Mouse (Mus musculus): ENCODE measurements around the gene Alk. TPM values are rescaled to one million over a fixed set of nuclear protein-coding genes. Genes with fewer than 3 reads are reported as not detected.
A peak's percentile ranks its signal among the peaks of the same experiment; 100 is the strongest.

Gene Alk
- polyA plus RNA-seq, 1 experiment from 2014 or later, result 0.11 TPM

- Histone ChIP-seq H3K4me2 (replicated peaks; ENCODE audit: low read depth, low read length) (no peak overlapping the region), H3K4me1 (ENCODE audit: control insufficient read depth, insufficient read depth, low read length) (peaks cover 14% of the 10 kb centered on the region; the same call in 1 of the 2 replicates)
Observed at GRCm38 (mm10) chr17:71988736-71989569, 615.5 kb downstream of the Alk start.

GRCm38 (mm10) chr17:71986998-71987397, 617.4 kb downstream of the Alk start:
- no peak overlapping the region for H3K9ac ChIP-seq (ENCODE audit: low read depth, low read length)
- no peak overlapping the region for H3K4me3 ChIP-seq (ENCODE audit: low read length)
- H3K27me3 ChIP-seq (ENCODE audit: control insufficient read depth, insufficient read depth, low read length), result no peaks in the 10 kb centered on the region
- no peaks in the 10 kb centered on the region for H3K36me3 ChIP-seq (ENCODE audit: control insufficient read depth, insufficient read depth, low read length)
- H3K27ac ChIP-seq (ENCODE audit: low read depth, low read length), result no peak overlapping the region
- WGBS, result 38% methylated on average over 8 of the region's 8 CpGs
- peak; percentile 59; the same call in 1 of the 2 replicates for ATAC-seq (ENCODE audit: low FRiP score, low TSS enrichment)
- H3K4me1 ChIP-seq (ENCODE audit: control insufficient read depth, insufficient read depth, low read length), result peaks cover 14% of the 10 kb centered on the region; the same call in 1 of the 2 replicates
- peak overlapping the region; percentile 15; the same call in 1 of the 2 replicates for H3K4me2 ChIP-seq (replicated peaks; ENCODE audit: low read depth, low read length)
- H3K9me3 ChIP-seq (ENCODE audit: control insufficient read depth, low read length), result no peaks in the 10 kb centered on the region

More at GRCm38 (mm10) chr17:71988736-71989569, 615.5 kb downstream of the Alk start:
- no peaks in the 10 kb centered on the region for H3K27me3 ChIP-seq (ENCODE audit: control insufficient read depth, insufficient read depth, low read length)
- H3K36me3 ChIP-seq (ENCODE audit: control insufficient read depth, insufficient read depth, low read length), result no peaks in the 10 kb centered on the region
- no peak overlapping the region for H3K9ac ChIP-seq (ENCODE audit: low read depth, low read length)
- WGBS, result 76% methylated on average over 9 of the region's 9 CpGs
- no peaks in the 10 kb centered on the region for H3K9me3 ChIP-seq (ENCODE audit: control insufficient read depth, low read length)
- ATAC-seq (ENCODE audit: low FRiP score, low TSS enrichment), result no peak
- H3K4me3 ChIP-seq (ENCODE audit: low read length), result no peak overlapping the region
- no peak overlapping the region for H3K27ac ChIP-seq (ENCODE audit: low read depth, low read length)

GRCm38 (mm10) chr17:71986456-71986855, 618.0 kb downstream of the Alk start:
- peak overlapping the region; percentile 15; the same call in 1 of the 2 replicates for H3K4me2 ChIP-seq (replicated peaks; ENCODE audit: low read depth, low read length)
- ATAC-seq (ENCODE audit: low FRiP score, low TSS enrichment), result peak; percentile 44; the same call in 1 of the 2 replicates

GRCm38 (mm10) chr17:71981177-71981576, 623.2 kb downstream of the Alk start:
- Histone ChIP-seq H3K9ac (ENCODE audit: low read depth, low read length) (no peak overlapping the region), H3K27me3 (ENCODE audit: control insufficient read depth, insufficient read depth, low read length) (no peaks in the 10 kb centered on the region), H3K9me3 (ENCODE audit: control insufficient read depth, low read length) (no peaks in the 10 kb centered on the region), H3K36me3 (ENCODE audit: control insufficient read depth, insufficient read depth, low read length) (no peaks in the 10 kb centered on the region), H3K4me2 (replicated peaks; ENCODE audit: low read depth, low read length) (no peak overlapping the region), H3K27ac (ENCODE audit: low read depth, low read length) (peak overlapping the region; percentile 37; the same call in 1 of the 2 replicates), H3K4me3 (ENCODE audit: low read length) (no peak overlapping the region), H3K4me1 (ENCODE audit: control insufficient read depth, insufficient read depth, low read length) (peaks cover 12% of the 10 kb centered on the region; the same call in 1 of the 2 replicates)
- WGBS, result 71% methylated on average over 4 of the region's 4 CpGs
- peak; percentile 26; the same call in 1 of the 2 replicates for ATAC-seq (ENCODE audit: low FRiP score, low TSS enrichment)

More at GRCm38 (mm10) chr17:71986456-71986855, 618.0 kb downstream of the Alk start:
- H3K36me3 ChIP-seq (ENCODE audit: control insufficient read depth, insufficient read depth, low read length), result no peaks in the 10 kb centered on the region
- no peak overlapping the region for H3K9ac ChIP-seq (ENCODE audit: low read depth, low read length)
- H3K4me1 ChIP-seq (ENCODE audit: control insufficient read depth, insufficient read depth, low read length), result peaks cover 14% of the 10 kb centered on the region; the same call in 1 of the 2 replicates
- no peaks in the 10 kb centered on the region for H3K27me3 ChIP-seq (ENCODE audit: control insufficient read depth, insufficient read depth, low read length)
- WGBS, result 18% methylated on average over 9 of the region's 9 CpGs
- H3K27ac ChIP-seq (ENCODE audit: low read depth, low read length), result peak overlapping the region; percentile 62; the same call in 1 of the 2 replicates
- H3K4me3 ChIP-seq (ENCODE audit: low read length), result no peak overlapping the region
- no peaks in the 10 kb centered on the region for H3K9me3 ChIP-seq (ENCODE audit: control insufficient read depth, low read length)

- no peaks in the 10 kb centered on the region for H3K36me3 ChIP-seq (ENCODE audit: control insufficient read depth, insufficient read depth, low read length)
- H3K9ac ChIP-seq (ENCODE audit: low read depth, low read length), result no peak overlapping the region
- peaks cover 8% of the 10 kb centered on the region; the same call in 1 of the 2 replicates for H3K4me1 ChIP-seq (ENCODE audit: control insufficient read depth, insufficient read depth, low read length)
- no peak overlapping the region for H3K4me3 ChIP-seq (ENCODE audit: low read length)
- H3K27me3 ChIP-seq (ENCODE audit: control insufficient read depth, insufficient read depth, low read length), result no peaks in the 10 kb centered on the region
- whole genome bisulfite sequencing, result 36% methylated on average over 3 of the region's 3 CpGs
- peak overlapping the region; percentile 37; the same call in 1 of the 2 replicates for H3K27ac ChIP-seq (ENCODE audit: low read depth, low read length)
- H3K9me3 ChIP-seq (ENCODE audit: control insufficient read depth, low read length), result no peaks in the 10 kb centered on the region
- no peak overlapping the region for H3K4me2 ChIP-seq (replicated peaks; ENCODE audit: low read depth, low read length)
- ATAC-seq (ENCODE audit: low FRiP score, low TSS enrichment), result no peak; the same call in 1 of the 2 replicates
Observed at GRCm38 (mm10) chr17:71980518-71981145, 623.8 kb downstream of the Alk start.

- H3K4me2 ChIP-seq (replicated peaks; ENCODE audit: low read depth, low read length), result no peak overlapping the region
- H3K27me3 ChIP-seq (ENCODE audit: control insufficient read depth, insufficient read depth, low read length), result no peaks in the 10 kb centered on the region
- no peaks in the 10 kb centered on the region for H3K9me3 ChIP-seq (ENCODE audit: control insufficient read depth, low read length)
- 76% methylated on average over 8 of the region's 8 CpGs for WGBS
- peaks cover 8% of the 10 kb centered on the region; the same call in 1 of the 2 replicates for H3K4me1 ChIP-seq (ENCODE audit: control insufficient read depth, insufficient read depth, low read length)
- no peak overlapping the region; the same call in 1 of the 2 replicates for H3K9ac ChIP-seq (ENCODE audit: low read depth, low read length)
- ATAC-seq (ENCODE audit: low FRiP score, low TSS enrichment), result no peak
- no peaks in the 10 kb centered on the region for H3K36me3 ChIP-seq (ENCODE audit: control insufficient read depth, insufficient read depth, low read length)
- no peak overlapping the region for H3K4me3 ChIP-seq (ENCODE audit: low read length)
- no peak overlapping the region for H3K27ac ChIP-seq (ENCODE audit: low read depth, low read length)
Observed at GRCm38 (mm10) chr17:71979137-71979536, 625.3 kb downstream of the Alk start.

- Histone ChIP-seq H3K27me3 (ENCODE audit: control insufficient read depth, insufficient read depth, low read length) (no peaks in the 10 kb centered on the region), H3K4me3 (ENCODE audit: low read length) (no peak overlapping the region), H3K9me3 (ENCODE audit: control insufficient read depth, low read length) (no peaks in the 10 kb centered on the region), H3K27ac (ENCODE audit: low read depth, low read length) (no peak overlapping the region), H3K36me3 (ENCODE audit: control insufficient read depth, insufficient read depth, low read length) (no peaks in the 10 kb centered on the region), H3K4me1 (ENCODE audit: control insufficient read depth, insufficient read depth, low read length) (peaks cover 8% of the 10 kb centered on the region; the same call in 1 of the 2 replicates), H3K9ac (ENCODE audit: low read depth, low read length) (no peak overlapping the region), H3K4me2 (replicated peaks; ENCODE audit: low read depth, low read length) (no peak overlapping the region)
- WGBS, result 91% methylated on average over 4 of the region's 4 CpGs
- ATAC-seq (ENCODE audit: low FRiP score, low TSS enrichment), result no peak
Observed at GRCm38 (mm10) chr17:71976661-71977060, 627.8 kb downstream of the Alk start.

- Histone ChIP-seq H3K36me3 (ENCODE audit: control insufficient read depth, insufficient read depth, low read length) (no peaks in the 10 kb centered on the region), H3K9ac (ENCODE audit: low read depth, low read length) (no peak overlapping the region), H3K4me2 (replicated peaks; ENCODE audit: low read depth, low read length) (no peak overlapping the region), H3K4me1 (ENCODE audit: control insufficient read depth, insufficient read depth, low read length) (0 out of 2 replicates have a peak, but pooled peaks cover 3% of the 10 kb centered on the region), H3K27me3 (ENCODE audit: control insufficient read depth, insufficient read depth, low read length) (no peaks in the 10 kb centered on the region), H3K4me3 (ENCODE audit: low read length) (no peak overlapping the region), H3K9me3 (ENCODE audit: control insufficient read depth, low read length) (no peaks in the 10 kb centered on the region), H3K27ac (ENCODE audit: low read depth, low read length) (no peak overlapping the region)
- WGBS, result 86% methylated on average over 7 of the region's 7 CpGs
- no peak for ATAC-seq (ENCODE audit: low FRiP score, low TSS enrichment)
Observed at GRCm38 (mm10) chr17:71973704-71974103, 630.7 kb downstream of the Alk start.
